Mouse (Mus musculus) erythroblast, embryonic 14.5 days (primary cell): ENCODE measurements around the gene Tph1.

Experiments used
- GATA1 ChIP-seq: IDR thresholded peaks from 2 replicates; pipeline ENCODE4 v1.6.1; 2012; ENCODE audit warnings: low read length, inconsistent platforms, mixed read lengths
- TAL1 ChIP-seq: IDR thresholded peaks from 3 replicates; pipeline ENCODE4 v1.6.1; 2012; ENCODE audit warnings: low read length, inconsistent platforms, mixed read lengths

- TF ChIP-seq GATA1 (no peak), TAL1 (no peak)
These were observed 69.3 kb downstream of the Tph1 start for GRCm38 (mm10) chr7:46603051-46603450.
